Mouse (Mus musculus): ENCODE data around the gene Cdsn.

GRCm38 (mm10) chr17:35554761-35555397 is 3.0 kb downstream of the Cdsn start:
- TF ChIP-seq CTCF (IDR thresholded peaks at IDR 0.05; ENCODE audit: low read depth) (no peak), EP300 (optimal IDR thresholded peaks at IDR 0.05) (no peak)
